Mouse (Mus musculus) lung, postnatal 36 days (tissue): ENCODE measurements around the gene Wfdc15b.
"Not testable (repeated sequence)": the region's sequence is repeated elsewhere in the genome, so short reads cannot be mapped to it uniquely, and the experiment has no call there.

Source experiments
- DNase-seq: peaks from one replicate; pipeline ENCODE4 v3.0.0; 2022; ENCODE audit warnings: mixed read lengths

Wfdc15b gene

GRCm38 (mm10) chr2:164221522-164221921 is at the start of gene Wfdc15b:
TSS of gene Wfdc15b (minus strand) at chr2:164221660.
- DNase-seq = no peak

GRCm38 (mm10) chr2:164256540-164256939 is 35.1 kb upstream of the Wfdc15b start, which contains the start of gene Svs3b:
TSS of gene Svs3b (minus strand) at chr2:164256640.
- not testable (repeated sequence) for DNase-seq

- no peak for DNase-seq
These were observed 16.9 kb upstream of the Wfdc15b start, which contains the start of gene Svs2 for GRCm38 (mm10) chr2:164238366-164238765. TSS of gene Svs2 (minus strand) at chr2:164238466.

GRCm38 (mm10) chr2:164232671-164233070 is 11.2 kb upstream of the Wfdc15b start:
- no peak for DNase-seq

GRCm38 (mm10) chr2:164228361-164229070 is 7.1 kb upstream of the Wfdc15b start:
- DNase-seq = no peak

- DNase-seq = no peak
These were observed 2.2 kb downstream of the Wfdc15b start for GRCm38 (mm10) chr2:164219295-164219694.

GRCm38 (mm10) chr2:164212711-164213110 is 8.7 kb downstream of the Wfdc15b start:
- DNase-seq = no peak

GRCm38 (mm10) chr2:164210892-164211291 is 10.6 kb downstream of the Wfdc15b start:
- DNase-seq = no peak

- no peak for DNase-seq
These were observed 14.8 kb downstream of the Wfdc15b start for GRCm38 (mm10) chr2:164206676-164207075.

GRCm38 (mm10) chr2:164206011-164206410 is 15.4 kb downstream of the Wfdc15b start:
- not testable (repeated sequence) for DNase-seq

GRCm38 (mm10) chr2:164199626-164200327 is 21.7 kb downstream of the Wfdc15b start, which contains the start of gene Wfdc15a:
TSS of gene Wfdc15a (minus strand) at chr2:164200130.
- no peak for DNase-seq

- no peak for DNase-seq
These were observed 24.8 kb downstream of the Wfdc15b start for GRCm38 (mm10) chr2:164196700-164196990.

GRCm38 (mm10) chr2:164195971-164196699 is 25.3 kb downstream of the Wfdc15b start:
- no peak for DNase-seq

- DNase-seq = no peak
These were observed 26.4 kb downstream of the Wfdc15b start for GRCm38 (mm10) chr2:164194959-164195630.

GRCm38 (mm10) chr2:164192279-164192678 is 29.2 kb downstream of the Wfdc15b start:
- DNase-seq = no peak

- DNase-seq = peak; percentile 59
These were observed 30.9 kb downstream of the Wfdc15b start, which contains the start of gene Wfdc12 for GRCm38 (mm10) chr2:164190576-164190975. TSS of gene Wfdc12 (minus strand) at chr2:164190608.

- peak; percentile 21 for DNase-seq
These were observed 32.7 kb downstream of the Wfdc15b start for GRCm38 (mm10) chr2:164188722-164189121.

GRCm38 (mm10) chr2:164184145-164184719 is 37.2 kb downstream of the Wfdc15b start:
- DNase-seq = no peak

- DNase-seq = no peak
These were observed 38.1 kb downstream of the Wfdc15b start for GRCm38 (mm10) chr2:164183340-164183739.

GRCm38 (mm10) chr2:164182692-164183255 is 38.7 kb downstream of the Wfdc15b start, which contains the start of gene Wfdc5:
TSS of gene Wfdc5 (minus strand) at chr2:164182742.
- no peak for DNase-seq

GRCm38 (mm10) chr2:164180770-164181169 is 40.7 kb downstream of the Wfdc15b start:
- DNase-seq = peak; percentile 52

GRCm38 (mm10) chr2:164180124-164180523 is 41.3 kb downstream of the Wfdc15b start:
- DNase-seq = peak; percentile 70
